Mouse (Mus musculus) liver, postnatal 0 days (tissue): Measurements from ENCODE around the gene Efemp2. TPM values are rescaled to one million over a fixed set of nuclear protein-coding genes. Genes with fewer than 3 reads are reported as not detected.

Experiments used
- ATAC-seq: fragments of 200-750 bp; cut with Nextera tagmentation; 2 replicates; pipeline ENCODE4 v1.8.0; 2017; ENCODE audit warnings: mild to moderate bottlenecking, moderate library complexity
- DNase-seq: peaks from one replicate; pipeline ENCODE4 v3.0.0-alpha.2; 2016
- H3K27ac ChIP-seq: fragments of 300-500 bp; sonication (generic); 2 replicates; pipeline ENCODE4 v1.5.1; 2014; ENCODE audit warnings: antibody characterized with exemption, moderate library complexity, mild to moderate bottlenecking, low read depth
- H3K27me3 ChIP-seq: fragments of 300-500 bp; sonication (generic); 2 replicates; pipeline ENCODE4 v1.6.1; 2014; ENCODE audit warnings: low read length, control low read depth, mixed read lengths; ENCODE audit not compliant: insufficient read depth
- H3K36me3 ChIP-seq: fragments of 300-500 bp; sonication (generic); replicated peaks from 2 replicates; pipeline ENCODE4 v1.6.1; 2014; ENCODE audit warnings: mild to moderate bottlenecking, control low read depth, low read length, moderate library complexity, mixed read lengths; ENCODE audit not compliant: insufficient read depth
- H3K4me1 ChIP-seq: fragments of 300-500 bp; sonication (generic); 2 replicates; pipeline ENCODE4 v1.6.1; 2014; ENCODE audit warnings: antibody characterized with exemption, mild to moderate bottlenecking, control low read depth; ENCODE audit not compliant: insufficient read depth
- H3K4me2 ChIP-seq: fragments of 300-500 bp; sonication (generic); 2 replicates; pipeline ENCODE4 v1.6.1; 2014; ENCODE audit warnings: low read depth, mild to moderate bottlenecking, low read length, moderate library complexity, mixed read lengths
- H3K4me3 ChIP-seq: fragments of 300-500 bp; sonication (generic); 2 replicates; pipeline ENCODE4 v1.5.1; 2014; ENCODE audit warnings: low read depth, low read length
- H3K9ac ChIP-seq: fragments of 300-500 bp; sonication (generic); replicated peaks from 2 replicates; pipeline ENCODE4 v1.6.1; 2014; ENCODE audit warnings: mild to moderate bottlenecking, moderate library complexity
- H3K9me3 ChIP-seq: fragments of 300-500 bp; sonication (generic); 2 replicates; pipeline ENCODE4 v1.6.1; 2016; ENCODE audit warnings: mild to moderate bottlenecking, control low read depth, low read length, mixed read lengths
- CTCF ChIP-seq: sonication (generic); IDR thresholded peaks from 2 replicates; pipeline ENCODE4 v1.5.1; 2016; ENCODE audit warnings: antibody characterized with exemption, low read depth
- EP300 ChIP-seq: IDR thresholded peaks from 2 replicates; pipeline ENCODE4 v1.6.1; 2016; ENCODE audit warnings: antibody characterized with exemption, low read depth, mild to moderate bottlenecking
- WGBS: fragments of 180-500 bp; shearing (Covaris S2); extraction: QIAGEN DNeasy Blood & Tissue Kit; methylation state at CpG from one replicate; pipeline ENCODE4 v1.1.7; 2014; ENCODE audit not compliant: insufficient replicate concordance; 5-methylcytosine and 5-hydroxymethylcytosine counted together
- polyA plus RNA-seq: library from polyadenylated mRNA; unstranded; fragments of >200 nt; fragmentation: Nextera tagmentation; extraction: Ambion mirVana; gene quantifications from 2 replicates; pipeline ENCODE4 v1.2.1, GENCODE M21; 2015

The Efemp2 gene
- polyA plus RNA-seq, 1 experiment from 2014 or later: 9.2 TPM

- ATAC-seq (no peak), DNase-seq (no peak)
- no peak overlapping the region for H3K27ac ChIP-seq
- no peaks in the 10 kb centered on the region for H3K36me3 ChIP-seq
- H3K9ac ChIP-seq: no peak overlapping the region
- no peak overlapping the region for H3K4me3 ChIP-seq
- 80% methylated on average over 7 of the region's 7 CpGs for WGBS
- no peak overlapping the region for H3K4me2 ChIP-seq
- TF ChIP-seq CTCF (peak; percentile 39), EP300 (no peak)
- H3K9me3 ChIP-seq: no peaks in the 10 kb centered on the region
- peaks cover 15% of the 10 kb centered on the region for H3K4me1 ChIP-seq
- no peaks in the 10 kb centered on the region for H3K27me3 ChIP-seq
These were observed 42.4 kb downstream of the Efemp2 start for GRCm38 (mm10) chr19:5515840-5516777.

GRCm38 (mm10) chr19:5516906-5517505 lies 43.3 kb downstream of the Efemp2 start:
- Histone ChIP-seq H3K4me1 (peaks cover 8% of the 10 kb centered on the region; the same call in 1 of the 2 replicates), H3K4me3 (no peak overlapping the region), H3K27ac (no peak overlapping the region), H3K9me3 (no peaks in the 10 kb centered on the region), H3K27me3 (no peaks in the 10 kb centered on the region), H3K36me3 (no peaks in the 10 kb centered on the region), H3K9ac (no peak overlapping the region), H3K4me2 (no peak overlapping the region)
- TF ChIP-seq EP300 (no peak), CTCF (peak; percentile 18; the same call in 1 of the 2 replicates)
- ATAC-seq: no peak
- 77% methylated on average over 8 of the region's 8 CpGs for WGBS
- DNase-seq: no peak

GRCm38 (mm10) chr19:5518721-5519120 lies 45.0 kb downstream of the Efemp2 start:
- no peaks in the 10 kb centered on the region for H3K27me3 ChIP-seq
- no peak for DNase-seq
- TF ChIP-seq CTCF (no peak), EP300 (no peak)
- H3K36me3 ChIP-seq: no peaks in the 10 kb centered on the region
- H3K9ac ChIP-seq: no peak overlapping the region
- H3K27ac ChIP-seq: no peak overlapping the region
- H3K9me3 ChIP-seq: no peaks in the 10 kb centered on the region
- no peak overlapping the region for H3K4me2 ChIP-seq
- peak; percentile 43; the same call in 1 of the 2 replicates for ATAC-seq
- no peaks in the 10 kb centered on the region for H3K4me1 ChIP-seq
- no peak overlapping the region for H3K4me3 ChIP-seq
- WGBS: 69% methylated on average over 3 of the region's 3 CpGs

GRCm38 (mm10) chr19:5525204-5525603 lies 51.5 kb downstream of the Efemp2 start:
- TF ChIP-seq EP300: no peak
- no peak for TF ChIP-seq CTCF
- DNase-seq (no peak), ATAC-seq (no peak)
- Histone ChIP-seq H3K4me3 (no peak overlapping the region), H3K27me3 (no peaks in the 10 kb centered on the region), H3K9ac (no peak overlapping the region), H3K4me2 (no peak overlapping the region), H3K27ac (no peak overlapping the region), H3K36me3 (no peaks in the 10 kb centered on the region), H3K4me1 (peaks cover 5% of the 10 kb centered on the region), H3K9me3 (no peaks in the 10 kb centered on the region)
- 64% methylated on average over 5 of the region's 5 CpGs for WGBS

GRCm38 (mm10) chr19:5529325-5530137 lies 55.8 kb downstream of the Efemp2 start:
- peak; percentile 99 for TF ChIP-seq CTCF
- no peak for TF ChIP-seq EP300
- Histone ChIP-seq H3K9me3 (no peaks in the 10 kb centered on the region), H3K27ac (no peak overlapping the region), H3K4me2 (peak overlapping the region; percentile 62), H3K4me1 (peaks cover 5% of the 10 kb centered on the region), H3K9ac (no peak overlapping the region), H3K36me3 (no peaks in the 10 kb centered on the region), H3K4me3 (peak overlapping the region; percentile 19), H3K27me3 (no peaks in the 10 kb centered on the region)
- DNase-seq (peak; percentile 98), ATAC-seq (peak; percentile 99)
- 18% methylated on average over 20 of the region's 20 CpGs for WGBS

- no peaks in the 10 kb centered on the region for H3K9me3 ChIP-seq
These were observed 56.4 kb downstream of the Efemp2 start for GRCm38 (mm10) chr19:5530138-5530524.

More at GRCm38 (mm10) chr19:5530138-5530524, 56.4 kb downstream of the Efemp2 start:
- Histone ChIP-seq H3K9ac (no peak overlapping the region), H3K4me3 (no peak overlapping the region), H3K4me2 (peak overlapping the region; percentile 62; the same call in 1 of the 2 replicates), H3K36me3 (no peaks in the 10 kb centered on the region), H3K4me1 (peaks cover 5% of the 10 kb centered on the region), H3K27ac (no peak overlapping the region), H3K27me3 (no peaks in the 10 kb centered on the region)
- ATAC-seq: no peak
- no peak for DNase-seq
- no peak for TF ChIP-seq CTCF
- TF ChIP-seq EP300: no peak
- WGBS: 68% methylated on average over 7 of the region's 7 CpGs

Other genes with a start within 250 kb of the Efemp2 start
- gene Pacs1, start 200.8 kb upstream of the Efemp2 start, polyA plus RNA-seq: 2.6 and 3.3 TPM in 2 replicates
- 80.7 and 93.7 TPM in 2 replicates for gene Sf3b2, start 178.5 kb upstream of the Efemp2 start, polyA plus RNA-seq
- gene Gal3st3, start 175.6 kb upstream of the Efemp2 start, polyA plus RNA-seq: not detected in 2 replicates
- not detected in 2 replicates for gene Catsper1, start 138.2 kb upstream of the Efemp2 start, polyA plus RNA-seq
- not detected in 2 replicates for gene Cst6, start 124.4 kb upstream of the Efemp2 start, polyA plus RNA-seq
- 19.3 and 25.0 TPM in 2 replicates for gene Eif1ad, start 107.2 kb upstream of the Efemp2 start, polyA plus RNA-seq
- 158 and 164 TPM in 2 replicates for gene Banf1, start 106.8 kb upstream of the Efemp2 start, polyA plus RNA-seq
- 20.8 and 24.0 TPM in 2 replicates for gene Sart1, start 85.3 kb upstream of the Efemp2 start, polyA plus RNA-seq
- gene Tsga10ip, start 71.4 kb upstream of the Efemp2 start, polyA plus RNA-seq: 0.14 TPM in 1 of 2 replicates, not detected in the other
- gene Drap1, start 49.0 kb upstream of the Efemp2 start, polyA plus RNA-seq: 71.5 and 74.2 TPM in 2 replicates
- gene AI837181, start 48.8 kb upstream of the Efemp2 start, polyA plus RNA-seq: 15.8 and 16.1 TPM in 2 replicates
- not detected in 2 replicates for gene Fosl1, start 26.4 kb upstream of the Efemp2 start, polyA plus RNA-seq
- 1.6 and 2.1 TPM in 2 replicates for gene Ccdc85b, start 16.1 kb upstream of the Efemp2 start, polyA plus RNA-seq
- 35.6 and 35.7 TPM in 2 replicates for gene Fibp, start 13.3 kb upstream of the Efemp2 start, polyA plus RNA-seq
- gene Ctsw, start 5.4 kb upstream of the Efemp2 start, polyA plus RNA-seq: 1.4 and 1.9 TPM in 2 replicates
- gene Mus81, start 14.4 kb downstream of the Efemp2 start, polyA plus RNA-seq: 8.6 and 11.9 TPM in 2 replicates
- gene Cfl1, start 16.5 kb downstream of the Efemp2 start, polyA plus RNA-seq: 841 and 843 TPM in 2 replicates
- gene 1700020D05Rik, start 29.8 kb downstream of the Efemp2 start, polyA plus RNA-seq: not detected in 2 replicates
- gene Snx32, start 36.6 kb downstream of the Efemp2 start, polyA plus RNA-seq: 2.6 and 3.0 TPM in 2 replicates
- 0.06 TPM in 1 of 2 replicates, not detected in the other for gene Ovol1, start 86.7 kb downstream of the Efemp2 start, polyA plus RNA-seq
- gene Ap5b1, start 94.1 kb downstream of the Efemp2 start, polyA plus RNA-seq: 3.1 and 3.4 TPM in 2 replicates
- 78.4 and 79.1 TPM in 2 replicates for gene Rnaseh2c, start 127.9 kb downstream of the Efemp2 start, polyA plus RNA-seq
- gene Kat5, start 136.3 kb downstream of the Efemp2 start, polyA plus RNA-seq: 15.1 and 15.8 TPM in 2 replicates
- gene Rela, start 163.5 kb downstream of the Efemp2 start, polyA plus RNA-seq: 21.3 and 22.6 TPM in 2 replicates
- 14.1 and 15.3 TPM in 2 replicates for gene Sipa1, start 189.8 kb downstream of the Efemp2 start, polyA plus RNA-seq
- gene Map3k11, start 214.8 kb downstream of the Efemp2 start, polyA plus RNA-seq: 10.4 and 12.5 TPM in 2 replicates
- gene Pcnx3, start 215.0 kb downstream of the Efemp2 start, polyA plus RNA-seq: 5.2 and 5.6 TPM in 2 replicates
- 0.17 and 0.18 TPM in 2 replicates for gene Kcnk7, start 230.4 kb downstream of the Efemp2 start, polyA plus RNA-seq